Mouse (Mus musculus) spleen, adult 2 months (tissue): ENCODE results near the gene Usb1.

Experiments
- CTCF ChIP-seq: fragments of 200-500 bp; IDR thresholded peaks from 2 replicates; pipeline ENCODE4 v1.5.1; 2011; ENCODE audit warnings: mild to moderate bottlenecking, inconsistent platforms; ENCODE audit not compliant: insufficient read depth, insufficient read length, insufficient replicate concordance; ENCODE audit errors: extremely low read depth
- POLR2A ChIP-seq: fragments of 200-500 bp; IDR thresholded peaks from 2 replicates; pipeline ENCODE4 v1.6.1; 2011; ENCODE audit warnings: low read depth, low read length, inconsistent platforms

GRCm38 (mm10) chr8:95335706-95336105 is 3.6 kb downstream of the Usb1 start:
- no peak for TF ChIP-seq POLR2A
- no peak for TF ChIP-seq CTCF
